Mouse (Mus musculus) cerebellum, postnatal 25 days (tissue): ENCODE results near the gene 1700037H04Rik.

ENCODE experiments used
- DNase-seq, 2 experiments: peaks; one replicate each; pipeline ENCODE4 v3.0.0; 2021; ENCODE audit warnings: mixed read lengths in 2 of 2

The 1700037H04Rik gene

DNA sequence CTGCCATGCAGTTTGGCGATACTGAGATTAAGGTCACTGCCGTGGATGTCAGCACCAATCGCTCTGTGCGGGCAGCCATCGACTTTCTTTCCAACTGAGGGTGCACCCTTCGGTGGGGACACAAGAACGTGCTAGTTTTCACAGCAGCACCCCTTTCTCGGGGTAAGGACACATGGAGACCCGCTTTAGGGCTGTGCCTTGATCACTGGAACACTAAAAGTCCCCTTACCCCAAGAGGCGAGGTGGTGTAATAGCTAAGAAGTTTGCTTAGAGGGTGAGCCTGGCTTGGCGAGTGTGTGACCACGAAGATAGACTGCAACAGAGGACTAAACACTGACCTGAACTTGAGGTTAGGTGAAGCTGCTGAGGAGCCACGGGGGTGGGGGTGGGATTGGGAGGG is 14.8 kb downstream of the 1700037H04Rik start:
- no peak for DNase-seq

DNA sequence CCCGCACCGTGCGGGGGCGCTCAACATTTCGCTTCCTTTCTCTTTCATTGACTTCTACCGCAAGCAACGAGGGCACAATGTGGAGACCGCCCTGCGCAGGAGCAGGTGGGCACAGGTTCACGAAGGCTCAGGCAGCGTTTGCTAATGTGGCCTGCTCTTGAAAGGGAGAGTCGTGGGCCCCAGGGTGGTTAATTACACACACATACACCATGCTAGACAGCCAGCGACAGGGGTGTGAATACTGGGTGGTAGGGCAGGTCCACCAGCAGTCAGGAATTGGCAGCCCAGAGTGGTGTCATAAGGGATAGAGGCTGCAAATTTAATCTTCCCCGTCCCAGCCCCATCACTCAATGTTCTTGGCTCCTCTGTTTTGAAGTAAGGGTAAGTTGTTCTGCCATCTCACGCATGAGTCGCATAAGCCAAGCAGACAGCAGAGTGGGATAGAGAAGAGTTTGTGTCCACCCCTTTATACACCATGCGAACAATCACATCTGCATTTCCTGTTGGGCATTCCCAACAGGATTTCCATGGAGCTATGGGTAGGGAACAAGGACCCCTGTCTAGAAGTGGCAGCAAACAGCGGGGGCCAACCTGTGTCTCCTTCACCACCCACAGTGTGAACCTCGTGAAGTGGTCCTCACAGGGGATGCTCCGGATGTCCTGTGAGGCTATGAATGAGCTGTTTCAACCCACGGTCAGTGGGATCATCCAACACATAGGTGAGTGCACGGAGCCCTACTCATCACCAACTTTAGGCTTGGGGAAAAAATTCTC is 16.7 kb downstream of the 1700037H04Rik start:
- DNase-seq, result no peak

DNA sequence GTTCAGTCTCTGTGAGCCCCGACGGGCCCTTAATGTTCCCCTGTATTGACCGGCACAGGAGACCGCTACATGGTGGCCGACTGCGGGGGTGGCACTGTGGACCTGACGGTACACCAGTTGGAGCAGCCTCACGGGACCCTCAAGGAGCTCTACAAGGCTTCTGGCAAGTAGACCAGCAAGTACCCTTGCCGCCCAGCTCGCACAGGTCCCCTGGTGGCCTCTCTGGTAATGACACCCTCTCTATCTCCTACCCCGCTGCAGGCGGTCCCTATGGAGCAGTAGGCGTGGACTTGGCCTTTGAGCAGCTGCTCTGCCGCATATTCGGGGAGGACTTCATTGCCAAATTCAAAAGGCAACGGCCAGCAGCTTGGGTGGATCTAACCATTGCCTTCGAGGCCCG is 17.3 kb downstream of the 1700037H04Rik start:
- DNase-seq, result peak; percentile 27 to 49

DNA sequence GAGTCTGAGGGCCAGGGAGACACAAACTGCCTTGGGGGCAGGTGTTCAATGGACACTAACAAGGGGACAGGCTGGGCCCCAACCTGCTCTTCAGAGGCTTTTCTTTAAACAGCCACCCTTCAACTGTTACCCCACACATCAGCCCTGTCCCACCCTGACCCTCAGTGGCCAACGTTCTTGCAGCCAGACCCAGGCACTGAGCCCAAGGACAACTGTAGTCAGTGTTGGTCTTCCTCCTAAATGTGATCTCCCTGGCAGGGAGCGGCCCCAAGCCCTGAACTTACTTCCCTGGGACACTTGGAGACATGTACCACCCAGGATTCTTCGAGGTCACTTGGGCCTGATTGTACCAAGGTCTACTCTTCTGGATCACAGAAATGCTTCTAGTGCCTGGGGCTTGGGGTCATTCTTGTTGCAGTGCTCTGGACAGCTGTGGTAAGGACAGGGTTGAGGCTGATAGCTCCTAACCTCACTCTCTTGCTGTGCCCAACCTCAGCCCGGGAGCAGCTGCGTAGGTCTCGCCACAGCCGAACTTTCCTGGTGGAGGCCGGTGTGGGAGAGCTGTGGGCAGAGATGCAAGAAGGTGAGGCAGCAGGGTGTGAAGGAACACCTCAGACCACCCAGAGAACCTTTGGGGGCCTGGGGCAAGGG is 18.4 kb downstream of the 1700037H04Rik start:
- no peak for DNase-seq

DNA sequence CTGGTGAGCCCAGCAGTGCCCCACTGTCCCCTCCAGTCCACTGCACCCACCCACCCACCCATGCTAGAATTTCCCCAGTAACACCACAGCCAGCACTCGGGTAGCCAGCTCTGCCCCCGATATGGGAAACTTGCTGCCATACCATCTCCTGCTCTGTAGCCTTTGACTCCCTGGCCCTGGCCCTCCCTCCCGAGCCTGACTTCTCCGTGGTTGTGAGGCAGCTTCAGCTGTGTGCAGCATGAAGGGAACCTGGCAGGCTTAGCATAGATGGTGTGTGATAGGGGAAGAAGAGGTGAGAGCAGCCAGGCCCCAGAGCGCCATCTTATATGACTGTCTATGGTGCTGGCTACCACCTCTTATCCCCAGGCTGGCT is 19.4 kb downstream of the 1700037H04Rik start:
- DNase-seq, result no peak

DNA sequence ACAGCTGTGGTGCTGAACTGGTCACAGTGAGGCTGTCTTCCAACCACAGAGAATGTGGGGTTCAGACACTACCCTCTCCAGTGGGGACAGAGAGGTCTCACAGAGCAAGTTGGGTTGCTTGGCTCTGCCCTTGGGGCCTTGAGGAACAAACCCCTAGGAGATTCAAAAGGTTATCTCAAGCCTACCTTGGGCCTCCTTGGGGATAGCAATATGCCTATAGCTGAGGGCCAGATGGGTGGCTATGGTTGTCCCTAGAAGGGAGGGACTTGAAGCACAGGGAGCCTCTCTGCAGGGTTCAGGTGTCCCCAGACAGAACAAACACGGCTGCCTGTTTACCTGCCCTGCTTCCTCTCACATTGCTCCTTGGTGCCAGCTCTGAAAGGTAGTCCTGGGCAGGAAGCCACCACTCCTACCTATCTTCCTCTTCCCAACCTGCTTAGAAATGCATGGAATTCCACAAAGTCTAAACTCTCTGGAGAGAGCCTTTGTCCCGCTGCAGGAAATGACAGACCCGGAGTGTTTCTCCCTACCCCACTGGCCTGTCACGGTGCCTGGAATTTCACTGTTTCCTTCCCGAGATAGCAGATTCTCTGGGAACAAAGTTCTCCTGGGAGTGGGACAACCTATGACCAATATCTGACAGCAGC is 19.9 kb downstream of the 1700037H04Rik start:
- DNase-seq, result no peak

DNA sequence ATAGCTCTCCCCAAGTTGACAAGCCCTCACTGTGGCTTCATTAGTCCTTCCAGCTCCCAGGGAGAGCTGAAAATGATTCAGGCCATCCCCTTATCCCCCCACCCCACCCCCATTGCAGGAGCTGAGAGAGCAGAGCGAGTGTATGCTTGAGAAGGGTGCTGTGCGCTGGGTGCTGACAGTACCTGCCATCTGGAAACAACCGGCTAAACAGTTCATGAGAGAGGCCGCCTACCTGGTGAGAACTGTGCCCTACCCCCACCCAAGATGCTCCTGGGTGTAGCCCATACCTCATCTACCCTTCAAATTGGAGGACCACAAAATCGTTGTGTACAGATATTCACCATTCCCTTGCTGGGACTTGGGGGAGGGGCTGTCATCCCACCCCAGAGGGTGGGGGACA is 20.6 kb downstream of the 1700037H04Rik start:
- no peak for DNase-seq

DNA sequence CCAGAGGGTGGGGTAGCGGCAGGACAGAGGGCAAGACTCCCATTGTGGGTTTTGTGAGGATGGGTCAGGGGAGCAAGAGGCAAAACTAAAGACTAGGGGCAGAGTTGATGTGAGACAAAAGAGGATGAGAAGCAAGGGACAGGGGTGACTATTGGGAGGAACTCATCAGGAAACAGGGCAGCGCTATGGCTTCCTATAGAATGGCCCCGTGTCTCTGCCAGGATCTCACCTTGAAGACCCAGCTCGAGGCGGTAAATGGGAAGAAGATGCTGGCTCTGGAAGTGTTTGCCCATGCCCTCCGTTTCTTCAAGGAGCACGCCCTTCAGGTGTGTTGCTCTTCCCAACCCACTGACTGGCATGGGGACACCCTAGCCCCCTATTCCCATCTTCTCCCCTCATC is 21.1 kb downstream of the 1700037H04Rik start:
- DNase-seq, result no peak

DNA sequence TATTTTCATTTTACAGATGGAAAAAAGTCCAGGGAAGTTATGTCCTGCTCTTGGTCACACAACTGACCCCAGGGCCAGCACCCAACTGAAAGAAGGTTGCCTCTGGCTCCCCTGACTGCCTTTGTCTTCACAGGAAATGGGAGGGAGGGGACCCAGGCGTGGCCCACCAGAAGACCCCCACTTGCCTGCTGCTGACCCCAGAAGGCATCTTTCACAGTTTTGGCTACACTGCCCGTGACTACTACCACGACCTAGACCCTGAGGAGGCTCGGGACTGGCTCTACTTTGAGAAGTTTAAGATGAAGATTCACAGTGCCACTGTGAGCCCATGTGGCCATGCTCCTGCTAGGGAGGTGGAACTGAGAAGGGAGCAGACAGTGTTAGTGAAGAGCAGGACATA is 21.6 kb downstream of the 1700037H04Rik start:
- DNase-seq, result no peak

DNA sequence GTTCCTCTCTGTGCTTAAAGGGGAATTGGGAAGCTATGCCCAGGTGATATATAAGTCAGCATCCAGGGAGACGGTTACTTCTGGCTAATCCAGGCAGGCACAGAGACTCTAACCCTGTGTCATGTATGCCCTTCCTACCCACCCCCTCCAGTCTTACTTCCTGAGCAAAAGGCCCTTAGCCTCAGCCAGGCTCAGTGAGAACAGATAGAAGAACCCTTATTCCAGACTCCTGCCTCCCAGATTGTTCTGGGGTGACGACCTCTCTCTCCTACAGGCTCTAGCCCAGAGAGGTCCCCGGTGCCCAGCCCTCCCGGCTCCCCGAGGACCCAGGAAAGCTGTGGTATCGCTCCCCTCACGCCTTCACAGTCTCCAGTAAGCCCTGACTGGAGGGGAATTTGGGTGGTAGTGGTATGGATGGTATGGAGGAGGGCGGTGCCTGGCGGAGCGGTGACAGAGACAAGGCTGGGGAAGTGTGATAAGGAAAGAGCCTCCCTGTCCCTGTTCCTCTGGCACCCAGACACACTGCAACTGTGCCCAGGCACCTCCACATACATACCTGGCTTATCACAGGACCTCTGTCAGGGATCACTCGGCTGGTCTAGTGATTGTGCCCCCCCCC is 24.3 kb downstream of the 1700037H04Rik start:
- no peak for DNase-seq

DNA sequence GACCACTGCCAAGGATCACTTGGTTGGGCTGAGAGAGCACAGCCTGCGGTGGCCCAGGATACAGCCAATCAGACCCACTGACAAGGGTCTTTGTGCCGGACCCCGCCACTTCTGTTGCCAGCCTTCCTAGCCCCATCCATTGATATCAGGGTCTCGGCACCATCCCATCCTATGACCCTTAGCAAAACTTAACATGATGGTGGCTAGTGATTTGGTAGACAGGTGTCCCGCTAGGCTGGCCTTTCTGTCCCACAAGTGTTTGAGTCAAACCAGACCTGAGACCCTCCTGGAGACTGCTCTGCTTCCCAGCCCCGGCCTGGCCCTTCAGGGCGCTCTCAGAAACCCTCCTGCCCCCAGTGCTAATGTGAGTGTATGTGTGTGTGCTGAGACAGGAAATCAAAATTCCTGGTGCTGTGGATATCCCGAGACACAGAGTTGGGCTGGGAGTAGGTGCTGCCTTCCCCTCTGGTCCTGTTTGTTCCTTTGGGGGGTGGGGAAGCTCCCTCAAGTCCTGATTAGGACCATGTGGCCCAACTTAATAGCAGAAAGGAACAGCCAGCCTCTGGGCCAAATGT is 25.0 kb downstream of the 1700037H04Rik start:
- DNase-seq, result no peak

DNA sequence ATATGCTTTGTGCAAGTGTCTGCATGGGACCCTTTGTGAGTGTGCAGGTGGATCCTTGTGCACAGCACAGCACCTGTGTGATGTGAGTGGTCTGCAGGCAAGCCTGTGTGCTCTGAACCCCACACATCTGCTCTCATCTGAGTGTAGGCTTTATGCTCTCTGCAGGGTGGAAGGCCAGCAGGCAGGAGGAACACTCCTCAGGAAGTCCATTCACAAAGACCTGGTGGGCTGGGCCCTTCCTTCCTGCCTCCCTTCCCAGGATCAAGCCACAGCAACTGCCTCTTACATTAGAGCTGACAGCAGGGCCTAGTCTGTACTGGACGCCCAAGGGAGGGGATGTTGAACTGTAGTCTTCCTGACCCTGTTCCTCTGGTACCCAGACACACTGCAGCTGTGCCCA is 25.5 kb downstream of the 1700037H04Rik start:
- no peak for DNase-seq

DNA sequence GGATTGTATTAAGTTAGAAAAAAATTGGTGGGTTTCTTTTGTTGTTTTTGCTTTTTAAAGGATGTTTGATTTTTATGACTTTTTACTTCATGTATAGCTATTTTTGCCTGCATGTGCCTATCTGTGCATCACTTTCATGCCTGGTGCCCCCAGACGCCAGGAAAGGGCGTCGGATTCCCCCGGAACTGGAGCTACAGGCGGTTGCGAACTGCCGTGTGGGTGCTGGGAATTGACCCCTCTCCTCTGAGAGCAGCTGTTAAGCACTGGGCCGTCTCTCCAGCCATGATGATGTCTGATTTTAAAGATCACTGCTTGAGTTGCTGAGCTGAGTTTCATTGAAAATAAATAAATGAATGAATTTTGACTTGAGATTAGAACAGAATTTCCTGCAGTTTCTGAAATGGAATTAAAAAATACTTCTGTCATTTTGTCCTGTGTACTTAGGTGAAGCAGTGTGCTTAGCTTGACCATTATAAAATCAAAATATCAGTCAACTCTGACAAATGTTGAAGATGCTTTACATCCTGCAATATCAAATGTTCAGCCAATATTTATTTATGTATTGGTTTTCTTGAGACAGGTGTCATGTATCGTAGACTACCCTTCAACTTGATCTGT is 26.8 kb downstream of the 1700037H04Rik start, which contains the start of gene Gm11037:
Gene Gm11037, plus strand, starts transcription at position 568 of the 618 bp plus-strand sequence.
- no peak for DNase-seq

DNA sequence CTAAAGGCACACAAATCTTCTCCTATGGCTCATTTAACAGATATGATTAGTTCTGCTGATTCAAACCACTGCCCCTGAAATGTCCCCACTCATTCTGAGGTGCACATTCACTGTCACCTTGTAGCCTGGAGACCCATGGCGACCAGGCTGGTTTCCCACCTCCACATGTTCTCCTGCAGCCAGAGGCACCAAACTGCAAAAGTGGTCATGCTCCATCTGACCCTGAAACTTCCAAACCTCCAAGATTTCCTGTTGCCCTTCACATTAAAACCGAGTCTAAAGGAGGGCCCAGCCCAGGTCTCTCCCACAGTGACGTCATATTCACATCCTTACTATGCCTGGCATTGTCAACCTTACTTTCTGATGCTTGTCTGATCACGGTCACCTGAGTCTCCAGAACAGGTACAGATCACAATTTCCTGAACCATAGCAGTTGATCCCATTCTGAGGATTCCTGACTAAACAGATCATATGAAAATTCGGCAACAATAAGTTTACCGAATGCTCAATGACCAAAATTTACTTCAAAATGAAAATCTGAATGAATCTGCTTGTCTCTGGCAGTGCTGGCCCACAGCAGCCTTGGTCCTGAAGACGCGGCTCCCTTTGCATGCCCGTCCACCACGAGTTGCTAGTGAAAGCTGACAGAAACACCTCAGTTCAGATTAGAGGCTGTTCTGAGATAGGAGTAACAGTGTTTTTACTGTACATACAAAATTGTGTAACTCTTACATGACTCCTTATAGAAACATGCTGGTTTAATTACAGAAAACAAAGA is 27.6 kb downstream of the 1700037H04Rik start:
- no peak for DNase-seq

DNA sequence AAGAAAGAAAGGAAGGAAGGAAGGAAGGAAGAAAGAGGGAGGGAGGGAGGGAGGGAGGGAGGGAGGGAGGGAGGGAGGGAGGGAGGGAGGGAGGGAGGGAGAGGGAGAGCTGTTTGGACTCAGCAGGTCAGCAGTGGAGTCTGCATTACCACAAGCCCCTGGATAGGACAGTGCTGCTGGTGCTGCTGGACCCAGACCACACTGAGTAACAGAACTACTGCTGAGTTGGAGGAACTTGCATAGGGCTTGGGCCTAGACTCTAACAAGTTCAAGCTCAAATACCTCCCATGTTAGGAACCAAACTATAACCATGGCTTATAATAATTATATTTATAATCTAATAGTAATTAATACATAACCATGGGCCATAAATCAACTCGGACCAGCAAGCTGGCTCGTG is 29.0 kb downstream of the 1700037H04Rik start:
- no peak for DNase-seq

DNA sequence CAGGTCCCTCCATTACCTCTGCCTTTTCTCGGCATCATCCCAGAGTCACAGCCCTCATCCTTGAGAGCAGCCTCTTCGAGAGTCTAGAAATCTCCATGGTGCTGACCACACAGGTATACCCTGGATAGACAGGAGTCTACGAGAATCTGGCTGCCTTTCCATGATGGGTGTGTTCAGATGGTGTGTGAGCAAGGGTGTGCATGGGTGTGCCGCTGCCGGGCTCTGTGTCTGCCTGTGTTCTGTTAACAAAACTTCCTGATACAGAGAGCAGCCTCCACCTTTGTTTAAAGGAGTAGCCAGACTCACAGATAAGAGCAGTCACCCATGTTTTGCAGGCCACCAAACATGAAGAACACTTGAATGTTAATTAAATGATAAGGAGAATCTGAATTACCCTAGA is 30.0 kb downstream of the 1700037H04Rik start:
- DNase-seq, result no peak

DNA sequence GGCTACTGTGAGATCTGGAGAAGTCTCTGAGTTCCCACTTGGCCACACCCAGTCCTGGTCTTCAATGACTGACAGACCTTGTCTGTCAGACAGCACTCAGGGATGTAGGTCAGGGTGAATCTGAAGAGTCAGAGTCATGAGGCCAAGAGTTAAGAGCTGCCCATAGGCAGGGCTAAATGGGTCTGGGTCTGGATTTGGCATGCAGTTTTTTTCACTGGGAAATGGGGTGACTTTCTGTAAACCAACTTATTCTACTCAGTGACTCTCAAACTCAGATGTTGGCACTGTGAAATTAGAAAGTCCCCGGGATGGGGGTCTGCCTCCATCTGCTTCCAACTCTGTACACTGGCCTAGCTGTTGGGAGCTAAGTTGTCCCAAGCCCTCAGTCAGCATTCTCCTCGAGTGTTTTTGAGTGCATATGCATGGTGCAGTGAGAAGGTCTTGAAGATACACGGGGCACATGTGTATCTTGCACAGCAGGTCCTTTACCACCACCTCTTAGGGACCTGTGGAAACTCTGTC is 31.2 kb downstream of the 1700037H04Rik start:
- DNase-seq, result no peak

DNA sequence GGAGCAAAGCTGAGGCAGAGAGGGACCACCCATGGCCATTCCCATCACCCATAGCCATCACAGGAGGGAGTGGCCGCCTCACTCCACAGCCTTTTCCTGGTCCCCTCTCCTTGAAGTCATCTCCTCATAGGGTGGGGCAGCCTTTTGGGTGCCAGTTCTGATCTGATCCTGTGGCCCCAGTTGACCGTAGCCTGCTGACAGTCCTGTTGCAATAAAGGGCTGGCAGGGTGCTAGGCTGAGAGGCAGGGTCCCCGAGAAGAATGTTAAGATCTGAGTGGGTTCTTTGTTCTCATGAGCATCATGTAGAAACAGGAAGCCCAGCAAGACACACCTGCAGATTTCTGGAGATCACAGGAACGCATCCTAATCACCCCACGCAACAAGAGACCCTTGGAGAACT is 31.7 kb downstream of the 1700037H04Rik start:
- no peak for DNase-seq

DNA sequence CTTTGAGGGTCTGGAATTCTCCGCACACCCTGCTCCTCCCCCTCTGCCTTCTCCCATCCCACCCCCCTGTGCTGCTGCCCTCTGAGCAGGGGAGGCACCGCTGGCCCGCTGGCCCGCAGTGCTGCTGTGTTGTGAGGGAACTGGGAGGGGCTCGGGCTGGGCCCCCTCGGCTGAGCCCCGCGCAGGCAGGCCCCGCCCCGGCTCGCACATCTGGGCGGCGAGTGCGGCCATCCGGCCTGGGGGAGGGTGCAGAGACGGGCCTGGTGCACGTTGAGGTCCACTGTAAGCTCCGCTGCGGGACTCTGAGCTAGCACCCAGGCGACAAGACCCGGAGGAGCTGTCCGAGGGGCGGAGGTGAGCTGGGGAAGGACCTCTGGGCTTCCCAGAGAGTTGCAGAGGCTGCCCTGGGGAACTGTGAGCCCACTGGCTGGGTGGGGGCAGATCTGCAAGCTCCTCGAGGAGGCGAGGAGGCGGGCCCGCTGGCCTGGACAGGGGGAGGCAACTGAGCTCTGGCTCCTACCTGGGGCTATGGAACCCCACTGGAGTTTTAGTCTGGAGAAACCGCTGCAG is 32.6 kb downstream of the 1700037H04Rik start, which contains the start of gene Hspa12b:
Gene Hspa12b, plus strand, starts transcription at position 120 of the 570 bp plus-strand sequence.
- no peak for DNase-seq

DNA sequence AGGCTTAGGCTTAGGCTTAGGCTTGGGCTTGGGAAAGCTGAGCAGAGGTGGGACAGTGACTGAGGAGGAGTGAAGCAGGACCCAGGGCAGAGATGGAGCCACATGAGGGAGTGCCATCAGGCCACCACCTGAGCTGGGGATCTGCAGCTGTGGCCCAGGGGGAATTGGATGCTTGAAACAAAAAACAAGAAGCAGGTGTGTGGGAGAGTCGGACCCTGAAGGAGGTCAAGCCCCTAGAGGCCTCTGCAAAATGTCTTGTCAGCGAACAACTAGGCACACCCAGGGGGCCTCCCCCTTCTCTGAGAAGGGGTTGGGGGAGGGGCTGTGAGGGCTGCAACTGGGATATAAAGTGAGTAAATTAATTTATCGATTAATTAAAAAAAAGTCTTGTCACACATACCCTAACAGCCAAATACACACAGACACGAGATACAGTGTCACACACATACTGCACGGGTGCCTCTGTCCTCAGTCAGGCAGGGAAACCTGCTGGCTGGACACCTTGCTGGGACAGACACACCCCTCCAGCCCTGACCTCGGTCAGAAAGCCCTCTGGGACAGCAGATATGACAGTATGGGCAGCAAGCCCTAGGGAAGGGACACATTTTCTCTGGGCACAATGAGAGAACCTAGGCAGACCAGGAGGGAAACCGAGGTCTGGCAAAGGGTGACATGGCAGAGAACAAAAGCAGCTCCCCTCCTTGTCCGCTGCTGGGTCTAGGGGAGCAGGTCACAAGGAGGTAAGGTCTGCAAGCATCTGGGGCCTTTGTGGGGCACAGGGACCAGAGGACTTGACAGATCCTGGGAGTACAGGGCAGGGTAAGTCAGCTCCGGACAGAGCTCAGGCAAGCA is 33.7 kb downstream of the 1700037H04Rik start:
- DNase-seq, result no peak
